Mouse (Mus musculus) hindbrain, embryonic 15.5 days (tissue): ENCODE results near the gene Gm17949. TPM values are rescaled to one million over a fixed set of nuclear protein-coding genes. Genes with fewer than 3 reads are reported as not detected.

Experiments
- ATAC-seq: fragments of 200-750 bp; cut with Nextera tagmentation; 2 replicates; pipeline ENCODE4 v1.8.0; 2017; ENCODE audit warnings: low read depth, moderate number of reproducible peaks, moderate TSS enrichment; ENCODE audit not compliant: low FRiP score
- H3K27ac ChIP-seq: fragments of 300-500 bp; sonication (generic); replicated peaks from 2 replicates; pipeline ENCODE4 v1.5.1; 2015; ENCODE audit warnings: mild to moderate bottlenecking, inconsistent platforms
- H3K27me3 ChIP-seq: fragments of 300-500 bp; sonication (generic); 2 replicates; pipeline ENCODE4 v1.6.1; 2015; ENCODE audit warnings: control low read depth, inconsistent platforms
- H3K36me3 ChIP-seq: fragments of 300-500 bp; sonication (generic); 2 replicates; pipeline ENCODE4 v1.6.1; 2015; ENCODE audit warnings: control low read depth, inconsistent platforms
- H3K4me1 ChIP-seq: fragments of 300-500 bp; sonication (generic); replicated peaks from 2 replicates; pipeline ENCODE4 v1.6.1; 2015; ENCODE audit warnings: control low read depth, inconsistent platforms
- H3K4me2 ChIP-seq: fragments of 300-500 bp; sonication (generic); 2 replicates; pipeline ENCODE4 v1.6.1; 2015; ENCODE audit warnings: moderate library complexity, mild to moderate bottlenecking, inconsistent platforms
- H3K4me3 ChIP-seq: fragments of 300-500 bp; sonication (generic); 2 replicates; pipeline ENCODE4 v1.5.1; 2015; ENCODE audit warnings: mild to moderate bottlenecking, inconsistent platforms
- H3K9ac ChIP-seq: fragments of 300-500 bp; sonication (generic); 2 replicates; pipeline ENCODE4 v1.6.1; 2015; ENCODE audit warnings: inconsistent platforms
- H3K9me3 ChIP-seq: fragments of 300-500 bp; sonication (generic); 2 replicates; pipeline ENCODE4 v1.6.1; 2016; ENCODE audit warnings: control low read depth, inconsistent platforms
- WGBS: fragments of 180-500 bp; shearing (Covaris S2); methylation state at CpG from one replicate; pipeline ENCODE4 v1.1.7; 2015; 5-methylcytosine and 5-hydroxymethylcytosine counted together
- polyA plus RNA-seq: library from polyadenylated mRNA; unstranded; fragments of >200 nt; fragmentation: Nextera tagmentation; extraction: Ambion mirVana; gene quantifications from 2 replicates; pipeline ENCODE4 v1.2.1, GENCODE M21; 2015

The Gm17949 gene
- 0.41 and 0.54 TPM in 2 replicates for polyA plus RNA-seq

- peak; percentile 94 for ATAC-seq
- Histone ChIP-seq H3K4me3 (peak within 1 kb of the TSS; percentile 63), H3K9me3 (no peaks in the 10 kb centered on the region), H3K4me2 (peak within 1 kb of the TSS; percentile 87), H3K27me3 (no peaks in the 10 kb centered on the region), H3K27ac (peak within 1 kb of the TSS; percentile 96), H3K36me3 (peaks cover 22% of the 10 kb centered on the region), H3K4me1 (peaks cover 21% of the 10 kb centered on the region), H3K9ac (peak within 1 kb of the TSS; percentile 77)
- under 1% methylated on average over 51 of the region's 51 CpGs for WGBS
These were observed at the start of gene Gm17949, which contains the start of gene Gtf2f1 for GRCm38 (mm10) chr17:57011236-57012141. Gm17949 (plus strand) TSS chr17:57011469. Gtf2f1 (minus strand) TSS chr17:57011288.

- H3K27ac ChIP-seq = no peak overlapping the region
- ATAC-seq = no peak
- no peak overlapping the region for H3K9ac ChIP-seq
- H3K27me3 ChIP-seq = no peaks in the 10 kb centered on the region
- no peaks in the 10 kb centered on the region for H3K4me1 ChIP-seq
- no peaks in the 10 kb centered on the region for H3K9me3 ChIP-seq
- H3K4me3 ChIP-seq = no peak overlapping the region
- H3K4me2 ChIP-seq = no peak overlapping the region
- 91% methylated on average over 4 of the region's 4 CpGs for WGBS
- H3K36me3 ChIP-seq = no peaks in the 10 kb centered on the region
These were observed 49.4 kb upstream of the Gm17949 start for GRCm38 (mm10) chr17:56961880-56962279.

GRCm38 (mm10) chr17:56962642-56963405 lies 48.4 kb upstream of the Gm17949 start:
- H3K27me3 ChIP-seq = no peaks in the 10 kb centered on the region
- H3K9me3 ChIP-seq = no peaks in the 10 kb centered on the region
- H3K36me3 ChIP-seq = no peaks in the 10 kb centered on the region
- H3K27ac ChIP-seq = no peak overlapping the region
- no peak overlapping the region for H3K9ac ChIP-seq
- no peaks in the 10 kb centered on the region for H3K4me1 ChIP-seq
- no peak overlapping the region for H3K4me2 ChIP-seq
- no peak for ATAC-seq
- 82% methylated on average over 5 of the region's 5 CpGs for WGBS
- no peak overlapping the region for H3K4me3 ChIP-seq

- WGBS = 82% methylated on average over 6 of the region's 6 CpGs
- Histone ChIP-seq H3K4me1 (no peaks in the 10 kb centered on the region), H3K9me3 (no peaks in the 10 kb centered on the region), H3K4me3 (no peak overlapping the region), H3K36me3 (no peaks in the 10 kb centered on the region), H3K4me2 (no peak overlapping the region), H3K27ac (no peak overlapping the region), H3K27me3 (no peaks in the 10 kb centered on the region), H3K9ac (no peak overlapping the region)
- ATAC-seq = no peak
These were observed 47.6 kb upstream of the Gm17949 start for GRCm38 (mm10) chr17:56963646-56964045.

GRCm38 (mm10) chr17:56969321-56969720 lies 41.9 kb upstream of the Gm17949 start:
- H3K9me3 ChIP-seq = no peaks in the 10 kb centered on the region
- no peak overlapping the region for H3K27ac ChIP-seq
- H3K9ac ChIP-seq = no peak overlapping the region
- no peak overlapping the region for H3K4me2 ChIP-seq
- 76% methylated on average over 3 of the region's 3 CpGs for WGBS
- no peak for ATAC-seq
- no peaks in the 10 kb centered on the region for H3K36me3 ChIP-seq
- no peak overlapping the region for H3K4me3 ChIP-seq
- no peaks in the 10 kb centered on the region for H3K27me3 ChIP-seq
- no peaks in the 10 kb centered on the region for H3K4me1 ChIP-seq

GRCm38 (mm10) chr17:56970081-56970480 lies 41.2 kb upstream of the Gm17949 start:
- H3K4me3 ChIP-seq = no peak overlapping the region
- no peaks in the 10 kb centered on the region for H3K9me3 ChIP-seq
- ATAC-seq = no peak
- no peaks in the 10 kb centered on the region for H3K27me3 ChIP-seq
- no peaks in the 10 kb centered on the region for H3K4me1 ChIP-seq
- H3K4me2 ChIP-seq = no peak overlapping the region
- no peak overlapping the region for H3K9ac ChIP-seq
- no peaks in the 10 kb centered on the region for H3K36me3 ChIP-seq
- no peak overlapping the region for H3K27ac ChIP-seq
- WGBS = 71% methylated on average over 5 of the region's 5 CpGs

- H3K27ac ChIP-seq = no peak overlapping the region
- no peaks in the 10 kb centered on the region for H3K9me3 ChIP-seq
- 66% methylated on average over 13 of the region's 14 CpGs for WGBS
- no peak overlapping the region for H3K4me2 ChIP-seq
- H3K9ac ChIP-seq = no peak overlapping the region
- no peaks in the 10 kb centered on the region for H3K27me3 ChIP-seq
- no peaks in the 10 kb centered on the region for H3K36me3 ChIP-seq
- no peaks in the 10 kb centered on the region for H3K4me1 ChIP-seq
- no peak for ATAC-seq
- no peak overlapping the region for H3K4me3 ChIP-seq
These were observed 37.1 kb upstream of the Gm17949 start for GRCm38 (mm10) chr17:56973956-56974707.

- no peaks in the 10 kb centered on the region for H3K4me1 ChIP-seq
- H3K4me3 ChIP-seq = no peak overlapping the region
- no peaks in the 10 kb centered on the region for H3K9me3 ChIP-seq
- H3K27me3 ChIP-seq = no peaks in the 10 kb centered on the region
- no peak overlapping the region for H3K9ac ChIP-seq
- H3K4me2 ChIP-seq = no peak overlapping the region
- no peak for ATAC-seq
- 81% methylated on average over 5 of the region's 5 CpGs for WGBS
- H3K27ac ChIP-seq = no peak overlapping the region
- H3K36me3 ChIP-seq = no peaks in the 10 kb centered on the region
These were observed 36.5 kb upstream of the Gm17949 start for GRCm38 (mm10) chr17:56974708-56975240.

GRCm38 (mm10) chr17:56975391-56975790 lies 35.9 kb upstream of the Gm17949 start:
- H3K27ac ChIP-seq = no peak overlapping the region
- H3K27me3 ChIP-seq = no peaks in the 10 kb centered on the region
- ATAC-seq = no peak
- H3K9ac ChIP-seq = no peak overlapping the region
- no peaks in the 10 kb centered on the region for H3K36me3 ChIP-seq
- H3K4me2 ChIP-seq = no peak overlapping the region
- WGBS = 76% methylated on average over 3 of the region's 3 CpGs
- no peaks in the 10 kb centered on the region for H3K4me1 ChIP-seq
- no peak overlapping the region for H3K4me3 ChIP-seq
- no peaks in the 10 kb centered on the region for H3K9me3 ChIP-seq

- no peak overlapping the region for H3K4me2 ChIP-seq
- no peak overlapping the region for H3K4me3 ChIP-seq
- ATAC-seq = no peak
- H3K9ac ChIP-seq = no peak overlapping the region
- H3K27me3 ChIP-seq = no peaks in the 10 kb centered on the region
- no peaks in the 10 kb centered on the region for H3K36me3 ChIP-seq
- 84% methylated on average over 8 of the region's 8 CpGs for WGBS
- no peaks in the 10 kb centered on the region for H3K4me1 ChIP-seq
- H3K27ac ChIP-seq = no peak overlapping the region
- H3K9me3 ChIP-seq = no peaks in the 10 kb centered on the region
These were observed 34.5 kb upstream of the Gm17949 start for GRCm38 (mm10) chr17:56976531-56977390.

GRCm38 (mm10) chr17:56979524-56979923 lies 31.7 kb upstream of the Gm17949 start:
- ATAC-seq = no peak
- no peaks in the 10 kb centered on the region for H3K36me3 ChIP-seq
- no peak overlapping the region for H3K9ac ChIP-seq
- 37% methylated on average over 7 of the region's 8 CpGs for WGBS
- H3K27me3 ChIP-seq = no peaks in the 10 kb centered on the region
- no peak overlapping the region for H3K4me3 ChIP-seq
- no peaks in the 10 kb centered on the region for H3K9me3 ChIP-seq
- no peak overlapping the region for H3K4me2 ChIP-seq
- H3K4me1 ChIP-seq = no peaks in the 10 kb centered on the region
- no peak overlapping the region for H3K27ac ChIP-seq
